Mouse (Mus musculus): ENCODE results near the gene Zfp653. TPM values are rescaled to one million over a fixed set of nuclear protein-coding genes. Genes with fewer than 3 reads are reported as not detected.

Zfp653 gene
- 10.8 and 17.6 TPM in 2 replicates for polyA plus RNA-seq (2012; ENCODE audit: insufficient read depth, low replicate concordance)

DNA sequence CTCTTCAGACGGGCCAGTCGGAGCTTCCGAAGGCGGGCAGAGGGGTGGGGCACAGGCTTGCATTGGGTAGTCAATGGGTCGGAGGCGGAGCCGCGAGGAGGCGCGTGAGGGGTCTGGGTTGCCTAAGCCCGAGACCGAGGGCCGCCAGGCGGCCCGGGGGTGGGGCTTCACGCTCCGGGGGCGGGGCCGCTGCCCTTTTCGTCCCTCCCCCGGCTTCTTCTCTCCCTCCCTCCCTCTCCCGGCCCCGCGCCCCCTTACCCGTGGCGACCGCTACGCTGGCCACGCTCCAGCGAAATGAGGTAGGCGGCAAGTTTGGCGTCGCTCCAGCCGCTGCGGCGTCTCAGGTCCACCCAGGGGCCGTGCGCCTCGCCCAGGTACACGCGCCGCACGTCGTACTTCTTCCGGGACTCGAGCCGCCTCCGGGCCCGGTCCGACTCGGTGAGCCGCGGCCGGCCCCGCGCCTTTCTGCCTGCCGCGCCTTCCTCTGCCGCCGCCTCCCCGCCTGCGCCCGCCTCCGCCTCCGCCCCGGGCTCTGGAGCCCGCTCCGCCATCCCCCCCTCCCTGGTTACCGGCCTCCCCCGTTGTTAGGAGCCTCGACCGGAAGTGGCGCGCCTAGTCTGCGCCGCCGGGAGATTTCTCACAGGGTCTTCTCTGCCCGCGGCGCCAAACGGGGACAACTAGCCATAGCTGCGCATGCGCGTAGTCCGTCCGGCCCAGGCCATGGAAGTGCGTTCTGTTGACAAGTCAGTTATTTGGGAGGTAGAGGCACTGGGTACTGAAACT lies at the start of gene Zfp653, which contains the start of gene Gm49318:
TSS of gene Zfp653 (minus strand) at position 586 of the 783 bp plus-strand sequence.
TSS of gene Gm49318 (minus strand) at position 469 of the 783 bp plus-strand sequence.
- peak within 1 kb of the TSS; percentile 98 for H3K4me3 ChIP-seq (replicated peaks)
- TF ChIP-seq FLI1 (IDR thresholded peaks at IDR 0.05; ENCODE audit: low read length) (peak; percentile 21; the same call in 1 of the 2 replicates), GATA1 (IDR thresholded peaks at IDR 0.05; ENCODE audit: borderline replicate concordance, low read length) (no peak)
- no peaks in the 10 kb centered on the region for H3K9me3 ChIP-seq
- H3K4me1 ChIP-seq = peaks cover 24% of the 10 kb centered on the region
- H3K27me3 ChIP-seq (replicated peaks) = no peaks in the 10 kb centered on the region
- H3K36me3 ChIP-seq (replicated peaks; ENCODE audit: low read length) = peaks cover 63% of the 10 kb centered on the region

DNA sequence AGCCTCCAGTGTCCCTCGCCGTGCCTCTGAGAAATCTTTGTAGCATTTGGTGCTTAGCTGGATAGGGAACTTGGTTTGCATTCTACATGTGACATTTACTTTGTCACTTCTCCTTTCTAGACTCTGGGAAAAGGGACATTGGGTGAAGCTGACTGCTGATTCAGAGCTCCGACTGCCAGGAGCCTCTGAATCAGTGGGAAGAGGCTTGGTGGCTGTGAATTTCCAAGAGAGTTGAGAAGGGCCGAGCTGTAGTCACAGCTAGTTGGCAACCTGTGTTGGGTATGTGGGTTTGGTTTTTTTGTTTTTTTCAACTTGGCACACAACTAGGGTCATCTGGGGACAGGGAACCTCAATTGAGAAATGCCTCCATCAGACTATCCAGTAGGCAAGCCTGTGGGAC lies 48.4 kb upstream of the Zfp653 start:
- no peak overlapping the region for H3K4me3 ChIP-seq (replicated peaks)
- TF ChIP-seq GATA1 (IDR thresholded peaks at IDR 0.05; ENCODE audit: borderline replicate concordance, low read length) = no peak
- TF ChIP-seq FLI1 (IDR thresholded peaks at IDR 0.05; ENCODE audit: low read length) = no peak
- peaks cover 3% of the 10 kb centered on the region; the same call in 1 of the 2 replicates for H3K9me3 ChIP-seq
- peaks cover 3% of the 10 kb centered on the region for H3K36me3 ChIP-seq (replicated peaks; ENCODE audit: low read length)
- H3K27me3 ChIP-seq (replicated peaks) = peaks cover 4% of the 10 kb centered on the region
- peaks cover 47% of the 10 kb centered on the region for H3K4me1 ChIP-seq

DNA sequence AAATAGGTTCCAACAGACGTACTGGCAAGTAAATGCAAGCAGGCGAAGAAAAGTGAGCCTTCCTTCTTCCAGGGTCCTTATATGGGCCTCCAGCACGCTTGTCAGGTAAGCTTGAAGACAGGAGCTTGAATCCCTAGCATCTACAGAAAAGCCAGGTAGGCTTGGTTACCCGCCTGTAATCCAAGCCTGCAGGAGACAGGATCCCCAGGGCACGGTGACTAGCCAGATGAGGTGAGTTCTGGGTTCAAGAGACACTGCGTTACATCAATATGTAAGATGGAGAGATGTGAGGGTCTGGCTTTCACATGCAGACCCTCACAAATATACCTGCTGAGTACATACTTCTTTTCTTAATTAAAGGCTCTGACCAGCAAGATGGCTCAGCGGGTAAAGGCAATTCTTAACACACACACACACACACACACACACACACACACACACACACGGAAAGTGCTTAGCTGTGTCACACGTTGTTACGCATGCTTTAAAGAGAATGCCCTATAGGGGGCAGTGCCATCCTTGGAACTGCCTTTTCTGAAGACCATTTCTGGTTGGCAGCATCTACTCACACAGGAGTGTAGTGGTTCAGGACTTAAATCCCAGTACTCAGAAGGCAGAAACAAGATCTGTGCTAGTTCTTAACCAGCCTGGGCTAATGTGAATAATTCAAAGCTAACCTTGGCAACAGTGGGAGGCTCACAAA lies 46.7 kb upstream of the Zfp653 start:
- TF ChIP-seq FLI1 (IDR thresholded peaks at IDR 0.05; ENCODE audit: low read length) (no peak), GATA1 (IDR thresholded peaks at IDR 0.05; ENCODE audit: borderline replicate concordance, low read length) (no peak)
- peaks cover 41% of the 10 kb centered on the region for H3K4me1 ChIP-seq
- H3K27me3 ChIP-seq (replicated peaks) = peaks cover 4% of the 10 kb centered on the region

DNA sequence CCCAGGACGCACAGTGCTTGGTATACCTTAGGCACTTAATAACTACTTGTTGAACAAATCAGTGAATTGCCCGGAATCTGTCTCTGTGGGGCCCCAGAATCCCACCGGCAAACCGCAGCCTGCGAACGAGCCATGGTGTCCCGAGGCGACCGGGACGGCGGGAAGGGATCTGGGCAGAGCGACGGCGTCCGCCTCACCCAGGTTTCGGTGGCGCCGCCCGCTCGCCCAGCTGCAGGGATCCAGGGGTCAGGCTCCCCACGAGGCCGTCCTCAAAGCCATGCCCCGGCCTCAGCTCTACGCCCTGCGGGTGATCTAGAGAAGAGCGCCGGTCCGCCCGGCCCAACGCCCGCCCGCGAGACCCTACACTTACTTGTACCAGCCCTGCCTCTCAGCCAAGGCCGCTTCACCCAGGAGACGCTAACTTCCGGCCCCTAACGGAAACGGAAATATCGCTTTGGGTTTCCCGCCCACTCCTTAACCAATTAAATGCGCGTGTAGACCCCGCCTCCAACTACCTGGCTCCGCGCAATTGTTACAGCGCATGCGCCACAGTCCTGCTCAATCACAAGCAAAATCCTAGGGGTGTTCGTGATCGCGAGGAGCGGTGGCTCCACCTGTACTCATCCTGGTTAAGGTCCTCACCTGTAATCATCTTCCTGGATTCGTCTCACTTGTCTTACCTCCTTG lies 45.7 kb upstream of the Zfp653 start, which contains the start of gene Elof1:
TSS of gene Elof1 (minus strand) at position 433 of the 687 bp plus-strand sequence.
- peaks cover 30% of the 10 kb centered on the region for H3K36me3 ChIP-seq (replicated peaks; ENCODE audit: low read length)
- H3K27me3 ChIP-seq (replicated peaks) = peaks cover 4% of the 10 kb centered on the region
- TF ChIP-seq FLI1 (IDR thresholded peaks at IDR 0.05; ENCODE audit: low read length) = peak; percentile 99; the same call in 1 of the 2 replicates
- TF ChIP-seq GATA1 (IDR thresholded peaks at IDR 0.05; ENCODE audit: borderline replicate concordance, low read length) = no peak
- H3K9me3 ChIP-seq = peaks cover 3% of the 10 kb centered on the region; the same call in 1 of the 2 replicates
- peak within 1 kb of the TSS; percentile 95 for H3K4me3 ChIP-seq (replicated peaks)
- H3K4me1 ChIP-seq = peaks cover 32% of the 10 kb centered on the region

More for the DNA sequence above, 46.7 kb upstream of the Zfp653 start:
- H3K36me3 ChIP-seq (replicated peaks; ENCODE audit: low read length) = peaks cover 20% of the 10 kb centered on the region
- H3K9me3 ChIP-seq = peaks cover 3% of the 10 kb centered on the region; the same call in 1 of the 2 replicates
- H3K4me3 ChIP-seq (replicated peaks) = peak overlapping the region; percentile 95

DNA sequence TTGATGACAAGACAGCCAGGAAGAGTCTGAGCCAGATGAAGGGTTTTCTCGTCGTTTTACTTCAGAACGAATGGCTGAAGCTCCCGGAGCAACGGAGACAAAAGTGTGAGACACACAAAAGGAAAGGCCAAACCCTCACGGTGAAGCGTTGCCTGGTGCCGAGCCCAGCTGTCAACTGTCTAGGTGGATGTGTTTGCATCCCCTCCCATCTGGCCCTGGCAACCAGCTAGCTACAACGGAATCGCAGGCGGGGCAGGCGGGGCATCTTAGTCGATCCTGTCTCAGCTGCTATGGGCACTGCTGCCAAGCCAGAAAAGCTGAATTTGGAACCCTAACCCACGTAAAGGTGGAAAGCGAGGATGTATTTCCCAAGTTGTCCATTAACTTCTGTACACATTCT lies 44.9 kb upstream of the Zfp653 start:
- peaks cover 38% of the 10 kb centered on the region for H3K36me3 ChIP-seq (replicated peaks; ENCODE audit: low read length)

DNA sequence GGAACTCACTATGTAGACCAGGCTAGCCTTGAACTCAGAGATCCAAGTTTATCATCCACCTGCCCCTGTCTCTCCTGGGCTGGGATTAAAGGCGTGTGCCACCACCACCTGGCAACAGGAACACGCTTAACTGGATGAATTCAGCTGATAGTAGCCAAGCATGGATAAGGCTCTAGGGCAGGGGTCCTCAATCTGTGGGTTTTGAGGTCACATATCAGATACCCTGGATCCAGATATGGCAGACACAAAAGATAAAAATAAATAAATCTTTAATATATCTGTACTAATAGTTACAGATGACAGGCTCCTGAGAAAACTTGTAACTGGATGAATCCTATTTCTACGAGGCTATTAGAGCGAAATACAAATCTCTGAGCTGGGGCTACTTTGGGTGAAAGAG lies 44.5 kb upstream of the Zfp653 start:
- Histone ChIP-seq H3K9me3 (0 out of 2 replicates have a peak, but pooled peaks cover 3% of the 10 kb centered on the region), H3K36me3 (replicated peaks; ENCODE audit: low read length) (peaks cover 42% of the 10 kb centered on the region), H3K4me3 (replicated peaks) (no peak overlapping the region), H3K27me3 (replicated peaks) (peaks cover 4% of the 10 kb centered on the region), H3K4me1 (peaks cover 24% of the 10 kb centered on the region)
- no peak for TF ChIP-seq FLI1 (IDR thresholded peaks at IDR 0.05; ENCODE audit: low read length)
- TF ChIP-seq GATA1 (IDR thresholded peaks at IDR 0.05; ENCODE audit: borderline replicate concordance, low read length) = no peak

More for the DNA sequence above, 44.9 kb upstream of the Zfp653 start:
- peaks cover 4% of the 10 kb centered on the region for H3K27me3 ChIP-seq (replicated peaks)
- peaks cover 26% of the 10 kb centered on the region for H3K4me1 ChIP-seq
- no peak for TF ChIP-seq GATA1 (IDR thresholded peaks at IDR 0.05; ENCODE audit: borderline replicate concordance, low read length)
- TF ChIP-seq FLI1 (IDR thresholded peaks at IDR 0.05; ENCODE audit: low read length) = no peak
- H3K9me3 ChIP-seq = peaks cover 3% of the 10 kb centered on the region; the same call in 1 of the 2 replicates
- H3K4me3 ChIP-seq (replicated peaks) = peak overlapping the region; percentile 95

DNA sequence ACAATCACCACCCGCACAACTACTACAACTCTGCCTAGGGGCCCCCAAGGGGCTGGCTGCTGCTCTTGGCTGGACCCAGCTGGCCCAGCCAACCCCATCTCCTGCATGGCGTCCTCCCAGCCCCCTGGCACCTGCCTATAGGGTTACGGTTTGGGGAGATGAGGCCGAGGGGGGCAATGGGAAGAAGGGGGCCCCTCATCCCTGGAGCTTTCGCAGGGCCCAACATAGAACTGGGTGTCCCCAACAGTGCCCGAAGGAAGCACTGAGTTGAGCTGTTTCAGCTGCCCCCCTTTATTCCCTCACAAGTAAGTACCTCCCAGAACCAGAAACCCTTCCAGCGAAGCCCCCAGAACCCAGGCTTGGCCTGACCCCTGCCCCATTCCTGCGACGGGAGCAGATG lies 37.0 kb upstream of the Zfp653 start:
- no peaks in the 10 kb centered on the region for H3K9me3 ChIP-seq
- H3K36me3 ChIP-seq (replicated peaks; ENCODE audit: low read length) = peaks cover 38% of the 10 kb centered on the region
- TF ChIP-seq FLI1 (IDR thresholded peaks at IDR 0.05; ENCODE audit: low read length) (no peak), GATA1 (IDR thresholded peaks at IDR 0.05; ENCODE audit: borderline replicate concordance, low read length) (no peak)
- peaks cover 14% of the 10 kb centered on the region for H3K27me3 ChIP-seq (replicated peaks)
- no peaks in the 10 kb centered on the region for H3K4me1 ChIP-seq
- H3K4me3 ChIP-seq (replicated peaks) = no peak overlapping the region

DNA sequence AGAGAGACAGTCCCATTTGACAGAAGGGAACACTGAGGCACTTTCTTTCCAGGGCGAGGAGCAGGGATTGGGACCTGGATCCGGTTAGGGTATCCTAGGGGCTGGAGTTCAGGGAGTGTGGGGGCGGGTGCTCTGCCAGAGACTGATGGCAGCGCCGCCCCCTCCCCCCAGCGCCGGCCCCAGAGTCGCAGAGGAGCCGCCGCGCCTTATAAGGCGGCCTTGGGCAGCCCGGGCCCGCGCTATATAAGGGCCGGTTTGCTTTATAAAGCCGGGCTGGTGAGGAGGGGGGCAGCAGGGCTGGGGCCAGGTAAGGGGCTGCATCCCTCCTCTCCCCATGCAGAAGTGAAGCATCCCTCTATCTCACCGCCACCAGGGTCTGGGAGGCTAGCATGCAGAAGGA lies 28.7 kb upstream of the Zfp653 start:
- Histone ChIP-seq H3K36me3 (replicated peaks; ENCODE audit: low read length) (no peaks in the 10 kb centered on the region), H3K4me1 (peaks cover 24% of the 10 kb centered on the region), H3K4me3 (replicated peaks) (peak overlapping the region; percentile 18), H3K27me3 (replicated peaks) (peaks cover 76% of the 10 kb centered on the region), H3K9me3 (no peaks in the 10 kb centered on the region)
- TF ChIP-seq FLI1 (IDR thresholded peaks at IDR 0.05; ENCODE audit: low read length) (no peak), GATA1 (IDR thresholded peaks at IDR 0.05; ENCODE audit: borderline replicate concordance, low read length) (no peak)

DNA sequence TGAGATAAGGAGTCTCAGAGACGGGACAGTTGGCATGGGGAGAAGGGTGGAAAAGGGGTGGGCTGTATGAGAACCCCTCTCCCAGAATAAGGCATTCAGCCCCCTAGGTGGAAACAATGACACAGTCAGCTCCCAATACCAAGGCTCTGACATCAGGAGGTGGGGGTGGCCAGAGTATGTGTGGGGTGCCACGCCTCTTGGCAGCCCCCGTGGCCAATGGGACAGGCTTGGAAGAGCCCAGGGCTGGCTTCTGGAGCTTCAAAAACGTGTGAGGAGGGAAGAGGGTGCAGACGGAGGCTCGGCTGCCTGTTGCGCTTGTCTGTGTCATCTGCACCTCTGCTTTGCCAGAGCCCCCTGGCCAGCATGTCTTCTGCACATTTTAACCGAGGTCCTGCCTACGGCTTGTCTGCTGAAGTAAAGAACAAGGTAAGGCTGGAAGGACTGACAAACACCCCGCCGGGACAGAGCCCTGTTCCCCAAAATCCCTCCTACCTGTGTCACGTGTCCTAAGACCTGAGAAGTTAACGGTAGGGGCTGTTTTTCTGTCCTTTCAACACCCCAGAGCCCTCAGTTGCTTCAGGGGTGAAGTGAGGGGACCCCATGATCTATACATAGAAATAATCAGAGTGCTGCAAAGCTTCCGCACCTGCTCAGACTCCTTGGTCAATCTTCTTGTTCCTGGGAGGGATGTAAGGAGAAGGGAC lies 28.0 kb upstream of the Zfp653 start, which contains the start of gene Cnn1:
TSS of gene Cnn1 (plus strand) at position 224 of the 704 bp plus-strand sequence.
- no peaks in the 10 kb centered on the region for H3K9me3 ChIP-seq
- peaks cover 74% of the 10 kb centered on the region for H3K27me3 ChIP-seq (replicated peaks)
- TF ChIP-seq FLI1 (IDR thresholded peaks at IDR 0.05; ENCODE audit: low read length) (no peak), GATA1 (IDR thresholded peaks at IDR 0.05; ENCODE audit: borderline replicate concordance, low read length) (no peak)

More for the DNA sequence above, 28.0 kb upstream of the Zfp653 start, which contains the start of gene Cnn1:
- H3K36me3 ChIP-seq (replicated peaks; ENCODE audit: low read length) = no peaks in the 10 kb centered on the region
- no peak within 1 kb of the TSS for H3K4me3 ChIP-seq (replicated peaks)
- peaks cover 24% of the 10 kb centered on the region for H3K4me1 ChIP-seq
